Mouse (Mus musculus) hindbrain, embryonic 10.5 days (tissue): ENCODE data around the gene Gm10486. TPM values are rescaled to one million over a fixed set of nuclear protein-coding genes. Genes with fewer than 3 reads are reported as not detected.
"Not testable (repeated sequence)": the region's sequence is repeated elsewhere in the genome, so short reads cannot be mapped to it uniquely, and the experiment has no call there.

ENCODE experiments used
- DNase-seq: peaks from one replicate; pipeline ENCODE4 v3.0.0-alpha.2; 2017; ENCODE audit warnings: low spot score
- H3K27ac ChIP-seq: fragments of 300-500 bp; sonication (generic); 2 replicates; pipeline ENCODE4 v1.5.1; 2016; ENCODE audit warnings: mild to moderate bottlenecking, moderate library complexity
- H3K27me3 ChIP-seq: fragments of 300-500 bp; sonication (generic); 2 replicates; pipeline ENCODE4 v1.6.1; 2016; ENCODE audit warnings: mild to moderate bottlenecking; ENCODE audit not compliant: poor library complexity, insufficient read depth, severe bottlenecking
- H3K36me3 ChIP-seq: fragments of 300-500 bp; sonication (generic); 2 replicates; pipeline ENCODE4 v1.6.1; 2016; ENCODE audit warnings: mild to moderate bottlenecking, moderate library complexity
- H3K4me1 ChIP-seq: fragments of 300-500 bp; sonication (generic); replicated peaks from 2 replicates; pipeline ENCODE4 v1.6.1; 2016; ENCODE audit warnings: mild to moderate bottlenecking
- H3K4me3 ChIP-seq: fragments of 300-500 bp; sonication (generic); 2 replicates; pipeline ENCODE4 v1.5.1; 2016; ENCODE audit warnings: mild to moderate bottlenecking, moderate library complexity
- H3K9me3 ChIP-seq: fragments of 300-500 bp; sonication (generic); 2 replicates; pipeline ENCODE4 v1.6.1; 2016; ENCODE audit warnings: mild to moderate bottlenecking, moderate library complexity
- WGBS: fragments of 180-500 bp; shearing (Covaris S2); methylation state at CpG from one replicate; pipeline ENCODE4 v1.1.7; 2016; 5-methylcytosine and 5-hydroxymethylcytosine counted together
- polyA plus RNA-seq: library from polyadenylated mRNA; unstranded; fragments of >200 nt; fragmentation: Nextera tagmentation; extraction: Ambion mirVana; gene quantifications from 2 replicates; pipeline ENCODE4 v1.2.1, GENCODE M21; 2016

The Gm10486 gene
- polyA plus RNA-seq, result not detected in 2 replicates

- not testable (repeated sequence) for H3K27ac ChIP-seq, H3K27me3 ChIP-seq, H3K36me3 ChIP-seq, H3K4me1 ChIP-seq, H3K4me3 ChIP-seq, H3K9me3 ChIP-seq, DNase-seq
- WGBS, result no CpG with 5 or more reads among the region's 6 CpGs
These were observed at the start of gene Gm10486 for GRCm38 (mm10) chrX:35067084-35067483. Gene Gm10486 (plus strand): TSS chrX:35067384.
